Mouse (Mus musculus): Measurements from ENCODE around the gene H2afj.
A peak's percentile ranks its signal among the peaks of the same experiment; 100 is the strongest.

GRCm38 (mm10) chr6:136811196-136811595, 3.2 kb downstream of the H2afj start:
- TF ChIP-seq POLR2A (IDR thresholded peaks at IDR 0.05; ENCODE audit: insufficient read length, low read depth) (no peak), POLR2AphosphoS2 (IDR thresholded peaks at IDR 0.05; ENCODE audit: insufficient read length, low read depth) (peak; percentile 30), E2F4 (IDR thresholded peaks at IDR 0.05; ENCODE audit: insufficient read depth) (no peak), MYOG (IDR thresholded peaks at IDR 0.05; ENCODE audit: control insufficient read depth in 1 of 3, insufficient read depth in 1 of 3, insufficient read length in 2 of 3, low read depth in 2 of 3) (no peak), REST (IDR thresholded peaks at IDR 0.05; ENCODE audit: insufficient read depth, insufficient read length) (no peak), MAX (IDR thresholded peaks at IDR 0.05; ENCODE audit: low read depth) (no peak), USF1 (IDR thresholded peaks at IDR 0.05; ENCODE audit: low read depth) (no peak)

Measured in myocyte (in vitro differentiated cells).